Mouse (Mus musculus) lung, postnatal 0 days (tissue): ENCODE data around the gene Pard3b. TPM values are rescaled to one million over a fixed set of nuclear protein-coding genes. Genes with fewer than 3 reads are reported as not detected.
"Not testable (repeated sequence)": the region's sequence is repeated elsewhere in the genome, so short reads cannot be mapped to it uniquely, and the experiment has no call there.

Experiments
- ATAC-seq: fragments of 200-750 bp; cut with Nextera tagmentation; 2 replicates; pipeline ENCODE4 v1.8.0; 2017; ENCODE audit warnings: moderate library complexity
- DNase-seq: peaks from one replicate; pipeline ENCODE4 v3.0.0-alpha.2; 2016; ENCODE audit warnings: low spot score
- H3K27ac ChIP-seq: fragments of 300-500 bp; sonication (generic); 2 replicates; pipeline ENCODE4 v1.5.1; 2014; ENCODE audit warnings: antibody characterized with exemption, mild to moderate bottlenecking, low read length, mixed read lengths
- H3K27me3 ChIP-seq: fragments of 300-500 bp; sonication (generic); replicated peaks from 2 replicates; pipeline ENCODE4 v1.6.1; 2014; ENCODE audit warnings: low read length, mixed read lengths; ENCODE audit not compliant: insufficient read depth
- H3K36me3 ChIP-seq: fragments of 300-500 bp; sonication (generic); 2 replicates; pipeline ENCODE4 v1.6.1; 2014; ENCODE audit warnings: low read length, mixed read lengths; ENCODE audit not compliant: insufficient read depth
- H3K4me1 ChIP-seq: fragments of 300-500 bp; sonication (generic); 2 replicates; pipeline ENCODE4 v1.6.1; 2014; ENCODE audit warnings: antibody characterized with exemption, low read depth, low read length, mixed read lengths; ENCODE audit not compliant: insufficient read depth
- H3K4me2 ChIP-seq: fragments of 300-500 bp; sonication (generic); replicated peaks from 2 replicates; pipeline ENCODE4 v1.6.1; 2014; ENCODE audit warnings: low read depth, mild to moderate bottlenecking, low read length, moderate library complexity, mixed read lengths
- H3K4me3 ChIP-seq: fragments of 300-500 bp; sonication (generic); 2 replicates; pipeline ENCODE4 v1.5.1; 2014; ENCODE audit warnings: low read depth, low read length
- H3K9ac ChIP-seq: fragments of 300-500 bp; sonication (generic); replicated peaks from 2 replicates; pipeline ENCODE4 v1.6.1; 2014; ENCODE audit warnings: low read depth, mild to moderate bottlenecking
- H3K9me3 ChIP-seq: fragments of 300-500 bp; sonication (generic); 2 replicates; pipeline ENCODE4 v1.6.1; 2016; ENCODE audit warnings: low read length, mixed read lengths
- CTCF ChIP-seq: IDR thresholded peaks from 2 replicates; pipeline ENCODE4 v1.5.1; 2016; ENCODE audit warnings: antibody characterized with exemption, mild to moderate bottlenecking
- EP300 ChIP-seq: IDR thresholded peaks from 2 replicates; pipeline ENCODE4 v1.6.1; 2016; ENCODE audit warnings: antibody characterized with exemption, mild to moderate bottlenecking, control low read depth
- WGBS: fragments of 180-500 bp; shearing (Covaris S2); extraction: QIAGEN DNeasy Blood & Tissue Kit; methylation state at CpG from one replicate; pipeline ENCODE4 v1.1.7; 2014; 5-methylcytosine and 5-hydroxymethylcytosine counted together
- polyA plus RNA-seq: library from polyadenylated mRNA; unstranded; fragments of >200 nt; fragmentation: Nextera tagmentation; extraction: Ambion mirVana; gene quantifications from 2 replicates; pipeline ENCODE4 v1.2.1, GENCODE M21; 2015

The Pard3b gene
- polyA plus RNA-seq, 1 experiment from 2014 or later = 19.1 TPM

DNA sequence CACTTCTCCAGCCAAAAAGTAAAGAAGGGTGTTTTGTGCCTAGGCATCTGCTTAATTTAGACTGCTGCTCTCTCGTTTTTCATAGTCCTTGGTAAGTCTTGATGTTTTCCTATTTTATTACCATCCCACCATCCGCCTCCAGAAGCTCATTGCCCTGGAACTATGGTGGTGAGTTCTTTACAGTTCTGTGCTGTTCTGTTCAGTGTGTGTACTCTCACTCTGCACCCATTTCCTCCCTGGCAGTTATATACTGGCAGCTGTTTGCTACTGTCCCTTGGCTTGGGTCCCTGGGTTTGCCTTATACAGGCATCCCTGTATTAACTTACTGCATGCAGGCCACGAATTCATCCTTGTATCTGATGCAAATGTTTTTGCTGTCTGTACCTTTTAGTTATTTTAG lies 956.8 kb downstream of the Pard3b start:
- Histone ChIP-seq H3K27me3 (no peaks in the 10 kb centered on the region), H3K4me3 (no peak overlapping the region), H3K9ac (no peak overlapping the region), H3K4me1 (0 out of 2 replicates have a peak, but pooled peaks cover 3% of the 10 kb centered on the region), H3K4me2 (no peak overlapping the region), H3K9me3 (no peaks in the 10 kb centered on the region), H3K27ac (no peak overlapping the region), H3K36me3 (no peaks in the 10 kb centered on the region)
- 63% methylated on average over 3 of the region's 3 CpGs for WGBS
- DNase-seq (no peak), ATAC-seq (no peak)
- no peak for TF ChIP-seq EP300
- TF ChIP-seq CTCF = no peak

DNA sequence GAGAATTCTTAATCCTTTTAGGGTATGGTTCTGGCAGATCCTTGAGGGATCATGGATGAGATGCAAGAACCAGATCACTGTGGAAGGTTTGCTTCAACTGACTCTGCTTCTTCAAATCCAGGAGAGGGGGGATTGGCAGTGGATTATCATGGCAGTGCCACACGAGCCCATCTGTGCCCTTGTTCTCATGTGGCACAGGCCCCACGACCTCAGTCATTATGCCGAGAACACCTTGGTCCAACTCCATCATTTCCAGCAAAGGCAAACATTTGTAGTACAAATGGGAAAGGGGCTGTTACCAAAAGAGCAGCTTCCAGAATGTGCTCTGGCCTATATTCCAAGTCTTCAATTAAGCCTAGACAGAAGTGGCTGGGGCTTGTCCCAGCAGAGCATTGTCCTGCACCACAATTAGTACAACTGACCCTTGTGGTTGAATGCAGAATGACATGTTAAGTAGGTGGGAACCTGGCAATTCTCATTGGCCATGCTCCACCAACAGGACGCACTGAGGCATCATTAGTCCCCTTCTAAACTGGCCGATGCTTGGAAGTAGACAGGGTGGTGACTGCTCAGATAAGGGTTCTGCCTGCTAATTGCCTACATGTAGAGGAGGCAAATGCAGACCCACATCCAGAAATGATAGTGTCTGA lies 959.3 kb downstream of the Pard3b start:
- Histone ChIP-seq H3K4me2 (no peak overlapping the region), H3K4me3 (no peak overlapping the region), H3K9me3 (no peaks in the 10 kb centered on the region), H3K27me3 (no peaks in the 10 kb centered on the region), H3K4me1 (no peaks in the 10 kb centered on the region), H3K27ac (no peak overlapping the region), H3K9ac (no peak overlapping the region), H3K36me3 (no peaks in the 10 kb centered on the region)
- DNase-seq (no peak), ATAC-seq (no peak)
- WGBS = 83% methylated on average over 5 of the region's 5 CpGs
- TF ChIP-seq CTCF (no peak), EP300 (no peak)

DNA sequence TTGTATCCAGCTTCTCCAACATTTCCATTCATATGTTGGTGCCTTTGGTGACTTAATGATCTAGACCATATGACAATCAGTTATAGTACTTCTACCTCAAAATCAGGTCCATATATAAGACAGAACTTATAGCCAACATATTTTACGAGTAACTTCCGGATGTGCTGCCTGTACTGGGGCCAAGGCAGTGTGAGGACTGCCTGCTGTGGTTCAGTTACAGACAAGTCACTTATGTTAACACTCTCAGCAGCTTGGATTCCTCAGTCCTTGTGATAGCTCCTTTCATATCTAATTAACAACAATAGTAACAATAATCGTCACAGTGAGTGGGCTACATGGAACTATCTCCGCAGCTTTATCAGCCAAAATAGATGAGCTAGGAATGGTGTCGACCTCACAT lies 959.9 kb downstream of the Pard3b start:
- no peaks in the 10 kb centered on the region for H3K27me3 ChIP-seq
- DNase-seq (no peak), ATAC-seq (no peak)
- no peaks in the 10 kb centered on the region for H3K36me3 ChIP-seq
- TF ChIP-seq EP300 = no peak
- no peak for TF ChIP-seq CTCF
- no peaks in the 10 kb centered on the region for H3K9me3 ChIP-seq
- H3K4me3 ChIP-seq = no peak overlapping the region
- WGBS = 76% methylated on average over 5 of the region's 5 CpGs
- H3K9ac ChIP-seq = no peak overlapping the region
- H3K4me1 ChIP-seq = no peaks in the 10 kb centered on the region
- H3K27ac ChIP-seq = no peak overlapping the region
- H3K4me2 ChIP-seq = no peak overlapping the region

DNA sequence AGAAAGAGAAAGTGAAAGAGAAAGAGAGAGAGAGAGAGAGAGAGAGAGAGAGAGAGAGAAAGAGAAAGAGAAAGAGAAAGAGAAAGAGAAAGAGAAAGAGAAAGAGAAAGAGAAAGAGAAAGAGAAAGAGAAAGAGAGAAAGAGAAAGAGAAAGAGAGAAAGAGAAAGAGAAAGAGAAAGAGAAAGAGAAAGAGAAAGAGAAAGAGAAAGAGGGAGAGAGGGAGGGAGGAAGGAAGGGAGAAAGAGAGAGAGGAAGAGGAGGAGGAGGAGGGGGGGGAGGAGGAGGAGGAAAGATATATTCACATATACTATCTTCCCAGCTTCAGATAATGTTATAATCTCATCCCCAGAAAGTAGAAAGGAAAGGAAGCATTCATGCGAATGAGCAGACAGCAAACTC lies 966.0 kb downstream of the Pard3b start:
- not testable (repeated sequence) for H3K27ac ChIP-seq, H3K27me3 ChIP-seq, H3K4me2 ChIP-seq, ATAC-seq, DNase-seq, H3K36me3 ChIP-seq, H3K4me1 ChIP-seq, H3K4me3 ChIP-seq, H3K9me3 ChIP-seq, H3K9ac ChIP-seq
- WGBS = 96% methylated on average over 1 of the region's 1 CpGs

DNA sequence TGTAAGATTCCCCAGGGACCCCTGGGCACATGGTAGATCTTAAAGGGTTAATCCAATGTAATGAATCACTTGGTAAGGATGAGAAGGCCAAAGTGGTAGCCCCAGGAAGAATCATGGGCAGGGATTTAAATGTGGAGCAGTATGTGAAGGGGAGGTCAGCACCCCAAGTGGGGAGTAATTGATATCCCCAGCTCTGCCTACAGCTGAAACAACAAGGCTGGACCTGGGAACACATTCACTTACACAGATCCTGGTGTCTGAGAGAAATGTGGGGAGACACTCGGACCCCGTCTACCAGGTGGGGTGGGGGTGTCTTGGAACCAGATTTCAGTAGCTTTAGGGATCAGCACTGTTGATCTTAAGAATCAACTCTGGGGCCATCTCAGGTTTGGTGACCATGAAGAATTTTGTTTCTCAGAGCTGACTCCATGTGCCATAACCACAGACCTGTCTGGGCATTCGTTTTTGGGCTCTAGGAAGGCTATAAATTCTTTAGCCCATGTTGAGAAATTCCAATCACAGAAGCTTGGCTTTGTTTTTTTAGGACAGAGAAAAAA lies 979.6 kb downstream of the Pard3b start:
- no peaks in the 10 kb centered on the region for H3K36me3 ChIP-seq
- DNase-seq = no peak
- H3K9me3 ChIP-seq = no peaks in the 10 kb centered on the region
- H3K27ac ChIP-seq = no peak overlapping the region
- no peak overlapping the region for H3K9ac ChIP-seq
- 70% methylated on average over 3 of the region's 3 CpGs for WGBS
- H3K27me3 ChIP-seq = no peaks in the 10 kb centered on the region
- no peak overlapping the region for H3K4me3 ChIP-seq
- no peak for ATAC-seq
- H3K4me2 ChIP-seq = no peak overlapping the region
- peaks cover 5% of the 10 kb centered on the region; the same call in 1 of the 2 replicates for H3K4me1 ChIP-seq
- TF ChIP-seq CTCF = no peak
- TF ChIP-seq EP300 = no peak

DNA sequence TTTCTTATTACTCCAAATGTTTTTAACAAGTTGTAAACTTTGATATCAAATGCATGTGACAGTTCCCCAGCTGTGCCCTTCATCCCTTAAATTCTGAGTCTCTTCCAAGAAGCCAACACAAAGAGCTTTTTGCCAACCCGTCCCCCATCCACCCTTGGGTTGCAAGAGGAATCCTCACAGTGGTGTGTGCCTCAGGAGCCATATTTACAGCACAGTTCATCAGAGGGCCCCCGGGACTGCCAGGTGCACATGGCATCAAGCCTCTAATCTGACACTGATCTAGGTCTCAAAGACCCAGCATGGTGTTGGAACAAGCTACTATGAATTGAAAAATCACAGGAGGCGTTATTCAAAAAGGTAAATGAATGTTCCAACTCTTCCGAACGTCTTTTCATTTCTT lies 980.8 kb downstream of the Pard3b start:
- no peak for ATAC-seq
- no peaks in the 10 kb centered on the region for H3K27me3 ChIP-seq
- H3K27ac ChIP-seq = no peak overlapping the region
- WGBS = 91% methylated on average over 5 of the region's 5 CpGs
- H3K9me3 ChIP-seq = no peaks in the 10 kb centered on the region
- no peaks in the 10 kb centered on the region for H3K36me3 ChIP-seq
- no peak for DNase-seq
- H3K4me2 ChIP-seq = no peak overlapping the region
- no peak overlapping the region for H3K9ac ChIP-seq
- TF ChIP-seq EP300 (no peak), CTCF (no peak)
- peaks cover 5% of the 10 kb centered on the region; the same call in 1 of the 2 replicates for H3K4me1 ChIP-seq
- no peak overlapping the region for H3K4me3 ChIP-seq

DNA sequence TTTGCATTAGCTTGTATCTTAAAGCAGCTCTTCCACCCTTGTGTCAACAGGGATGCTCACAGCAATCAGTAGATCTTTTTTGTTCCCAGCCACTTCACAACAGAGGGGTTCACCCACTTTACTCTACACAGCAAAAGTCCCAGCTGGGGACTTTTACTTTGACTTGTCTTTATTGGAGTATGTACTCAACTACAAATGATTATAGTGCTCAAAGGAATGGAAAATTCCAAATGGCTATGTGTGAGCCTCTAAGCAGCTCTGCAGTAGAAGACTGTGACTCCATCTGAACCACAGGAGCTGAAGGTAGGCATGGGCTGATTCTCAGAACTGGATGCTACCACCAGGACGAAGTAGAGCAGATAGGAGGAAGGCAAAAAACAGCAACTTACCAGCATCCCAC lies 983.8 kb downstream of the Pard3b start:
- peak; percentile 37; the same call in 1 of the 2 replicates for TF ChIP-seq EP300
- no peak for TF ChIP-seq CTCF
- H3K4me2 ChIP-seq = no peak overlapping the region
- no peaks in the 10 kb centered on the region for H3K27me3 ChIP-seq
- DNase-seq (peak; percentile 12), ATAC-seq (no peak)
- 81% methylated on average over 1 of the region's 1 CpGs for WGBS
- no peak overlapping the region for H3K9ac ChIP-seq
- H3K36me3 ChIP-seq = no peaks in the 10 kb centered on the region
- H3K27ac ChIP-seq = no peak overlapping the region
- no peaks in the 10 kb centered on the region for H3K9me3 ChIP-seq
- no peak overlapping the region for H3K4me3 ChIP-seq
- H3K4me1 ChIP-seq = peaks cover 5% of the 10 kb centered on the region; the same call in 1 of the 2 replicates
